Mouse (Mus musculus) heart, adult 2 months (tissue): Measurements from ENCODE around the gene Gtsf1. TPM values are rescaled to one million over a fixed set of nuclear protein-coding genes. Genes with fewer than 3 reads are reported as not detected.

Source experiments
- DNase-seq, 2 experiments: peaks; one replicate each; pipeline ENCODE4 v3.0.0; 2021
- H3K27ac ChIP-seq: fragments of 200-600 bp; 2 replicates; pipeline ENCODE4 v1.8.1; 2022
- H3K27me3 ChIP-seq: fragments of 200-500 bp; 2 replicates; pipeline ENCODE4 v1.6.1; 2012; ENCODE audit warnings: mild to moderate bottlenecking, low read length, inconsistent platforms, mixed read lengths; ENCODE audit not compliant: control insufficient read depth, insufficient read depth
- H3K36me3 ChIP-seq: fragments of 200-500 bp; 2 replicates; pipeline ENCODE4 v1.6.1; 2012; ENCODE audit warnings: low read length, inconsistent platforms; ENCODE audit not compliant: control insufficient read depth, insufficient read depth
- H3K4me1 ChIP-seq: fragments of 200-500 bp; 2 replicates; pipeline ENCODE4 v1.6.1; 2011; ENCODE audit warnings: low read length; ENCODE audit not compliant: control insufficient read depth, insufficient read depth
- H3K4me3 ChIP-seq: fragments of 200-600 bp; 2 replicates; pipeline ENCODE4 v1.8.1; 2022
- H3K79me2 ChIP-seq: fragments of 200-500 bp; replicated peaks from 2 replicates; pipeline ENCODE4 v1.6.1; 2012; ENCODE audit warnings: mild to moderate bottlenecking, inconsistent platforms, low read length, moderate library complexity, mixed read lengths; ENCODE audit not compliant: control insufficient read depth, insufficient read depth
- H3K9ac ChIP-seq: fragments of 200-500 bp; 2 replicates; pipeline ENCODE4 v1.6.1; 2012; ENCODE audit warnings: low read depth, mild to moderate bottlenecking, control low read depth, inconsistent platforms, low read length, mixed read lengths
- CTCF ChIP-seq: fragments of 200-600 bp; IDR thresholded peaks from 2 replicates; pipeline ENCODE4 v1.8.1; 2022; ENCODE audit warnings: antibody characterized with exemption, mild to moderate bottlenecking, moderate library complexity
- EP300 ChIP-seq: fragments of 200-500 bp; IDR thresholded peaks from 2 replicates; pipeline ENCODE4 v1.6.1; 2011; ENCODE audit warnings: low read depth, low read length, control low read depth; ENCODE audit not compliant: insufficient read depth
- POLR2A ChIP-seq: fragments of 200-500 bp; IDR thresholded peaks from 2 replicates; pipeline ENCODE4 v1.6.1; 2011; ENCODE audit warnings: mild to moderate bottlenecking, low read depth, low read length, control low read depth; ENCODE audit not compliant: insufficient read depth
- WGBS: fragments of 180-500 bp; shearing (Covaris S2); methylation state at CpG from one replicate; pipeline ENCODE4 v1.1.7; 2018; 5-methylcytosine and 5-hydroxymethylcytosine counted together
- intact Hi-C: fragments of 180-260 bp; cut with DNase I; formaldehyde crosslinking; loops from one replicate; pipeline ENCODE4 v1.15.1; 2025
- long read RNA-seq: library from polyadenylated mRNA; stranded (forward); transcript quantifications from one replicate; pipeline ENCODE4 v2.0.0, GENCODE M21; 2021
- polyA plus RNA-seq: library from polyadenylated mRNA; depleted of rRNA; stranded (reverse); fragments of >200 nt; gene quantifications from 2 replicates; pipeline ENCODE4 v1.2.3, GENCODE M21; 2012; rRNA removed
- total RNA-seq, 2 experiments: library from RNA; stranded (reverse); gene quantifications; 2 replicates each; pipeline ENCODE4 v1.2.3; 2021

Gene Gtsf1
- total RNA-seq (not detected), polyA plus RNA-seq (0.51 and 0.64 TPM in 2 replicates)
- long read RNA-seq = 0 reads

DNA sequence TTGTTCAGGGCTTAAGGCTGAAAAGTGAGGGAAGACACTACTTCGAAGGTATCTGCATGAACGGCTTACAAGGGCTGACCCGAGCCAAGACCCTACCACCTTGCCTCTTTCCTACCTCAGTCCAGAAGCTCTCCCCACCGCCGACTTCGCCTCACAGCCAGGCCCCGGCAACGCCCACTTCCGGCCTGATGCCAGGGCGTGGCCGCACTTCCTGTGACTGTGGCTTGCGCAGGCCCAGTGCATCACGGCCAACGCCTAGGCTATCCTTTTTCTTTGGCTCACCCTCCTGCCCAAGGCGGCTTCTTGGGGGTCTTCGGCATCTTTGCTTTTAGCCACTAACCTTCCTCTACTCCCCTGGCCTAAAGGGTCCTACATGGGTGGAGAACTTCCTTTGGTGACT is at the start of gene Gtsf1:
Gene Gtsf1 (minus strand): TSS at position 230 of the 400 bp plus-strand sequence.
- Histone ChIP-seq H3K27me3 (no peaks in the 10 kb centered on the region; the same call in 1 of the 2 replicates), H3K4me1 (no peaks in the 10 kb centered on the region), H3K36me3 (no peaks in the 10 kb centered on the region), H3K27ac (no peak within 1 kb of the TSS), H3K9ac (no peak within 1 kb of the TSS), H3K4me3 (no peak within 1 kb of the TSS), H3K79me2 (no peaks in the 10 kb centered on the region)
- TF ChIP-seq EP300 (no peak), POLR2A (no peak), CTCF (no peak)
- WGBS = 81% methylated on average over 16 of the region's 16 CpGs
- no peak for DNase-seq
- intact Hi-C loops = no loop called here

DNA sequence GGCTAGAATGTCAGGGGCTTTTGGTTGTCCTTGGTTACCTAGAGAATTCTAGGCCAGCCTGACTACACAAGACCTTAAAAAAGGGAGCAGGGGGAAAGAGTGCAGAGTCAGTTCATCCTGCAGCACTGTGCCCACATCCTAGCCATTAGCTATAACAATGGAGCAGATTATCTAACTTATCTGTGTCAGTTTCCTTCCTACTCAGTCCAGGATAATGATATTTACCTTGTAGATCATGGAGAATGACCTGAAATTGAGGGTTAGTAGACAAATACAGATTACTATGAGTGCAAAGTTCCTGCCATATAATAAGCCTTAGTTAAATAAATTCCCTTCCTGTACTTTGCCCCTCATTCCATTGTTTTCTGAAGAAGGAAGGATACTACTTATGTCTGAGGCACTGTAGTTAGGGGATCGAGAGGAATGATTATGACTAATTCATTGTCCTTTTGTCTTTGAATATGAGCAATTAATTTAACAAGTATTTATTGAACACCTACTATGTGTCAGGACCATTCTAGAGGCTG is 48.9 kb upstream of the Gtsf1 start:
- no peak overlapping the region for H3K27ac ChIP-seq
- DNase-seq = no peak
- intact Hi-C loops = no loop called here
- no peak for TF ChIP-seq CTCF
- TF ChIP-seq EP300 = no peak
- TF ChIP-seq POLR2A = no peak
- no peak overlapping the region for H3K9ac ChIP-seq
- H3K36me3 ChIP-seq = no peaks in the 10 kb centered on the region
- 50% methylated on average over 1 of the region's 1 CpGs for WGBS
- H3K4me1 ChIP-seq = no peaks in the 10 kb centered on the region
- H3K27me3 ChIP-seq = no peaks in the 10 kb centered on the region
- no peak overlapping the region for H3K4me3 ChIP-seq
- H3K79me2 ChIP-seq = no peaks in the 10 kb centered on the region

DNA sequence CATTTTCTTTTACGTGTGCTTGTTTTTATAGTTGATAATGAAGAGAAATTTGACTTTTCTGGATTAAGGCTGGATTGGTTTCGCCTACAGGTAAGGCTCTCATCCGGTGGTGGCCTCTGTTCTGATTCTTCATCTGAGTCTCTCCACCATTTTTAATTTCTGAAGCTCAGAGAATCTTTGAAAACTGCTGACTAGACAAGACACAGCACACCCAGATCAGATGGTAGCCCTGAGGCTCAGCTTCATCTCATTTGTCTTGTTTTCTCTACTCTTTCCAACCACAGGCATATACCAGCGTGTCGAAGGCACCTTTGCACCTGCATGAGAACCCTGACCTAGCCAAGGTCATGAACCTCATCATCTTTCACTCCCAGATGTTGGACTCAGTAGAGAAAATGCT is 43.5 kb upstream of the Gtsf1 start:
- no peak overlapping the region for H3K9ac ChIP-seq
- WGBS = 95% methylated on average over 5 of the region's 5 CpGs

DNA sequence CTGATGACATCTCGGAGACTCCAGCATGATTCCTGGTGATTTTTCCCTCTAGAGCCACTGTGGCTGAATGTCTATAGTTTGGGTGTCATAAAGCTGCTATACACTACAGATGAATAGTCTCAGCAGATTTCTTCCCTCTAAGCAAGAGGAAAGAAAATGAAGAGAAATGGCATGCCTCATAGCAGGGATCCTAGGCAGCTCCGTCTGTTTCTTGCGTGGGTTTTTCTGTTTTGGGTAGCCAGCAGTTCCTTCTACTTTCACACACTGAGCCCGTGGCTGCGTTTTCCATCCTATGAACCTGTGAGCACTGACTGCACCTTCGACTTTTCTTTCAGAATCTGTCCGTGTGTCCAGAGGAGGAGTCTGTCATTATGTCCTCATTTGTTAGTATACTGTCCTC is 42.9 kb upstream of the Gtsf1 start:
- TF ChIP-seq EP300 = no peak
- no peak for TF ChIP-seq POLR2A
- TF ChIP-seq CTCF = no peak
- intact Hi-C loops = no loop called here
- 87% methylated on average over 7 of the region's 7 CpGs for WGBS

More for the DNA sequence above, 43.5 kb upstream of the Gtsf1 start:
- H3K4me3 ChIP-seq = no peak overlapping the region
- DNase-seq = no peak
- H3K27ac ChIP-seq = no peak overlapping the region
- TF ChIP-seq POLR2A (no peak), CTCF (no peak), EP300 (no peak)
- no peaks in the 10 kb centered on the region for H3K79me2 ChIP-seq
- H3K4me1 ChIP-seq = no peaks in the 10 kb centered on the region
- H3K27me3 ChIP-seq = no peaks in the 10 kb centered on the region
- H3K36me3 ChIP-seq = no peaks in the 10 kb centered on the region
- intact Hi-C loops = no loop called here

DNA sequence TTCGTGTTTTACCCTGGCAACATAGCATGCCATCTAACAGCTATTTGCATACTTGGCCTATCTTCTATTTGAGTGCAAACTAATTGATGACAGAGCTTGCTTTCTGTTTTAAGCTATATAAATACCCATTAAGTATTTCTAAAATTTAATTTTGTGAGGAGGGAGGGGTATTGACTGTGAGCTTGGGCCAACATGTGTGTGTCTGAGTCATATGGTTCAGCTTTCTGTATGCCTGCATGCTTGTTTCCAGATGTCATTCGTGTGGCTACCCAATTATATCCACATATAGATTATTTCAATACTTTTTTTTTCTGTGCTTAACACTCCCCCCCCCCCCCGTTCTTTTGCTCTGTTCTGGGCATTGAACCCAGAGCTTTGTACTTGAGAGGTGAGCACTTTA is 42.0 kb upstream of the Gtsf1 start:
- TF ChIP-seq EP300 = no peak
- no peak for TF ChIP-seq POLR2A
- no peak for TF ChIP-seq CTCF
- Histone ChIP-seq H3K79me2 (no peaks in the 10 kb centered on the region), H3K27ac (no peak overlapping the region), H3K4me3 (no peak overlapping the region), H3K36me3 (no peaks in the 10 kb centered on the region), H3K9ac (no peak overlapping the region), H3K27me3 (no peaks in the 10 kb centered on the region), H3K4me1 (no peaks in the 10 kb centered on the region)
- WGBS = 74% methylated on average over 3 of the region's 3 CpGs
- no peak for DNase-seq
- intact Hi-C loops = no loop called here

More for the DNA sequence above, 42.9 kb upstream of the Gtsf1 start:
- H3K79me2 ChIP-seq = no peaks in the 10 kb centered on the region
- DNase-seq = no peak
- H3K9ac ChIP-seq = no peak overlapping the region
- H3K27me3 ChIP-seq = no peaks in the 10 kb centered on the region
- no peaks in the 10 kb centered on the region for H3K36me3 ChIP-seq
- no peak overlapping the region for H3K27ac ChIP-seq
- H3K4me1 ChIP-seq = no peaks in the 10 kb centered on the region
- H3K4me3 ChIP-seq = no peak overlapping the region

DNA sequence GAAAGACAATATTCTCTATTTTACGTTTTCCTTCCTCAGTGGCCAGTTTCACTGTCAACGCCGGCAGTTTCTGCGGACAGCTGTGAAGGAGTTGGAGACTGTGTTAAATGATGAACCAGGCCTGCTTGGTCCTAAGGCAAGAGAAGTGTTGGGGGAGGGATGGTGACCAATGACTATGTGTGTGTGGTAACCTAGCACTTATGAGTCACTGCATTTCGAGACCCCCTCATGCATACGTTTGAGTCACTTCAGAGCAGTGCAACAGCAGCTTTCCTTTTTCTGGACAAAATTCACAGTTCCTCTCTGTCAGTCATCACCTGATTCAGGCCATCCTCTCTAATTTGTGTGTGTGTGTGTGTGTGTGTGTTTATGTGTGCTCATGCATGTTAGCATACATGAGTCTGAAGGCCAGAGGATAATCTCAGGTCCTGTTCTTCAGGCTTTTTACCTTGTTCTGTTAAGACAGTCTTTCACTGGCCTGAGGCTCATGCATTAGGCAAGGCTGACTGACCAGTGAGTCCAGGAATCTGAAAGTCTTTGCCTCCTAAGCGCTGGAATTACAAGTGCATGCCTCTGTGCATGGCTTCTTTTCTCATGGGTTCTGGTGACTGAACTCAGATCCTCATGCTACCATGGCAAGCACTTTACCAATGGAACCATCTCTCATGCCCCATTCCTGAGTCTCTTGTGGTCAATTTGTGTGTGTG is 41.4 kb upstream of the Gtsf1 start:
- no peak for TF ChIP-seq EP300
- TF ChIP-seq CTCF = no peak
- no peak for TF ChIP-seq POLR2A
- H3K9ac ChIP-seq = no peak overlapping the region
- DNase-seq = no peak
- no peaks in the 10 kb centered on the region for H3K36me3 ChIP-seq
- no peak overlapping the region for H3K27ac ChIP-seq
- no peaks in the 10 kb centered on the region for H3K79me2 ChIP-seq
- intact Hi-C loops = no loop called here
- WGBS = 76% methylated on average over 7 of the region's 7 CpGs
- H3K4me3 ChIP-seq = no peak overlapping the region
- no peaks in the 10 kb centered on the region for H3K4me1 ChIP-seq
- H3K27me3 ChIP-seq = no peaks in the 10 kb centered on the region
